Mouse (Mus musculus) lung, embryonic 14.5 days (tissue): ENCODE results near the gene Tvp23b. TPM values are rescaled to one million over a fixed set of nuclear protein-coding genes. Genes with fewer than 3 reads are reported as not detected.

ENCODE experiments used
- ATAC-seq: fragments of 200-750 bp; cut with Nextera tagmentation; 2 replicates; pipeline ENCODE4 v1.8.0; 2017; ENCODE audit warnings: mild to moderate bottlenecking, moderate TSS enrichment, moderate library complexity; ENCODE audit not compliant: insufficient read depth
- DNase-seq: peaks from one replicate; pipeline ENCODE4 v3.0.0-alpha.2; 2015
- H3K27ac ChIP-seq: fragments of 300-500 bp; sonication (generic); 2 replicates; pipeline ENCODE4 v1.5.1; 2014; ENCODE audit warnings: low read depth, mild to moderate bottlenecking, moderate library complexity
- H3K27me3 ChIP-seq: fragments of 300-500 bp; sonication (generic); 2 replicates; pipeline ENCODE4 v1.6.1; 2014; ENCODE audit warnings: low read length, control low read depth; ENCODE audit not compliant: insufficient read depth
- H3K36me3 ChIP-seq: fragments of 300-500 bp; sonication (generic); 2 replicates; pipeline ENCODE4 v1.6.1; 2014; ENCODE audit warnings: control low read depth; ENCODE audit not compliant: insufficient read depth
- H3K4me1 ChIP-seq: fragments of 300-500 bp; sonication (generic); 2 replicates; pipeline ENCODE4 v1.6.1; 2014; ENCODE audit warnings: antibody characterized with exemption, control low read depth; ENCODE audit not compliant: insufficient read depth
- H3K4me2 ChIP-seq: fragments of 300-500 bp; sonication (generic); 2 replicates; pipeline ENCODE4 v1.6.1; 2014; ENCODE audit warnings: mild to moderate bottlenecking
- H3K4me3 ChIP-seq: fragments of 300-500 bp; sonication (generic); 2 replicates; pipeline ENCODE4 v1.5.1; 2014; ENCODE audit warnings: low read depth, low read length
- H3K9ac ChIP-seq: fragments of 300-500 bp; sonication (generic); 2 replicates; pipeline ENCODE4 v1.6.1; 2014
- H3K9me3 ChIP-seq: fragments of 300-500 bp; sonication (generic); 2 replicates; pipeline ENCODE4 v1.6.1; 2016; ENCODE audit warnings: low read depth, low read length, control low read depth
- CTCF ChIP-seq: IDR thresholded peaks from 2 replicates; pipeline ENCODE4 v1.5.1; 2016; ENCODE audit warnings: antibody characterized with exemption, low read depth
- WGBS: fragments of 180-500 bp; shearing (Covaris S2); extraction: QIAGEN DNeasy Blood & Tissue Kit; methylation state at CpG from one replicate; pipeline ENCODE4 v1.1.7; 2014; 5-methylcytosine and 5-hydroxymethylcytosine counted together
- polyA plus RNA-seq: library from polyadenylated mRNA; unstranded; fragments of >200 nt; fragmentation: Nextera tagmentation; extraction: Ambion mirVana; gene quantifications from 2 replicates; pipeline ENCODE4 v1.2.1, GENCODE M21; 2014

The Tvp23b gene
- polyA plus RNA-seq, 1 experiment from 2014 or later: 55.3 TPM

DNA sequence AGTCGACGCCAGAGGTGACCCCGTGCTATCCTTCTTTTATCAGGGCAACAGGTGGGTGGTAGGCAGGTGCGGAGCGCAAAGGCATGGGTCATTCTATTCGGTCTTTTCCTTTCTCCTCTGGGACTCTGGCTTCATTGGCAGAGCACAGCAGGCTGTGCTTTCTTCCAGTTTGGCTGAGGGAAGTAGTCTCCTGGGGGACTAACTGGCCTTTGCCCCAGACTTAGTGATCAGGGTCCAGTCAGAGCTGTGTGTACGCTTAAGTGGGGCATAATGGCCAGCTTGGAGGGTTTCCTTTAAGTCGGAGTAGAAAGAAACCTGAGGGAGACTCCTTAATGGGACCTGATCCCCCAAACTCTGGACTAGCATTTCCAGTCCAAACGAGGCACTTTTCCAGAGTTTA lies 5.8 kb upstream of the Tvp23b start:
- DNase-seq: no peak
- Histone ChIP-seq H3K27ac (no peak overlapping the region), H3K36me3 (no peaks in the 10 kb centered on the region), H3K4me3 (no peak overlapping the region), H3K4me2 (no peak overlapping the region), H3K9me3 (no peaks in the 10 kb centered on the region), H3K9ac (no peak overlapping the region), H3K4me1 (no peaks in the 10 kb centered on the region), H3K27me3 (no peaks in the 10 kb centered on the region)
- TF ChIP-seq CTCF: no peak
- no peak for ATAC-seq
- WGBS: 69% methylated on average over 9 of the region's 9 CpGs

DNA sequence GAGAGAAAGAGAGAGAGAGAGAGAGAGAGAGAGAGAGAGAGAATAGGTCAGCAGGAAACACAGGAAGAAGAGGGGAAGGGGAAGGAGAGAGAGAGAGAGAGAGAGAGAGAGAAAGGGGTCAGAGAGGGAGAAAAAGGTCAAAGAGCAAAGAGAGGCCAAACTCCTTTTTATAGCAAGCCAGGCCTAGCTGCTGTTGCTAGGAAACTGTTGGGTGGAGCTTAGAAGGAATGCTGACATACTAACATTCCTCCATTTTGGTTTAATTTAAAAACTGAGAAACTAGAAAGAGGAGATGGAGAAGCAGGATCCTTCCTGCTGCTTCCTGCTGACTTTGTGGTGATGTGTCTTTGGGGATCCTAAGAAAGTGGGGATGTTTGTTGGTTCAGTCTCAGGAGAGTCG lies 3.6 kb upstream of the Tvp23b start:
- Histone ChIP-seq H3K9ac (no peak overlapping the region), H3K27ac (no peak overlapping the region), H3K4me3 (no peak overlapping the region), H3K9me3 (no peaks in the 10 kb centered on the region), H3K4me1 (peaks cover 4% of the 10 kb centered on the region; the same call in 1 of the 2 replicates), H3K36me3 (no peaks in the 10 kb centered on the region), H3K27me3 (no peaks in the 10 kb centered on the region), H3K4me2 (no peak overlapping the region)
- ATAC-seq: no peak
- WGBS: 82% methylated on average over 1 of the region's 1 CpGs
- DNase-seq: peak; percentile 5
- no peak for TF ChIP-seq CTCF

DNA sequence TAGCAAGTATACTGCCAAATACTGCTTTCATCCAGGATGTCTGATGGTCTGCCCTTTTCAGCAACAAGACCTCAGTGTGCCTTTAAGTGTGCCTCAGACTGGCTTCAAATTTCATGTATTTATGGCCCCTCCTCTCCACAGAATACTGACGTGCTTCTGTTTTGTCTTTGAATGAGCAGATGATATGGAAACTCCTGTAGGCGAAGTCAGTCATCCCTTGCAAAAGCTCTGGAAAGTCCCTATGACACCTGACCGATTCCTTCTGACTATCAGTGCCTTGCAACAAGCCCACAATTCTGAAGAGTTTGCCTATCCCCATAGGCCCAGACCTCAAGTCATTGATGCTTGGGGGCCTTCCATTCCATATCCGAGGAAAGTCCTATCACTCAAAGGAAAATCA lies 2.8 kb upstream of the Tvp23b start:
- Histone ChIP-seq H3K4me2 (no peak overlapping the region), H3K4me1 (peaks cover 4% of the 10 kb centered on the region; the same call in 1 of the 2 replicates), H3K36me3 (no peaks in the 10 kb centered on the region), H3K9ac (no peak overlapping the region), H3K27ac (no peak overlapping the region), H3K9me3 (no peaks in the 10 kb centered on the region), H3K4me3 (no peak overlapping the region), H3K27me3 (no peaks in the 10 kb centered on the region)
- DNase-seq (no peak), ATAC-seq (no peak)
- no peak for TF ChIP-seq CTCF
- 78% methylated on average over 4 of the region's 4 CpGs for WGBS

GRCm38 (mm10) chr11:62877391-62877790 lies 1.9 kb upstream of the Tvp23b start:
- H3K36me3 ChIP-seq: 0 out of 2 replicates have a peak, but pooled peaks cover 5% of the 10 kb centered on the region
- no peak overlapping the region for H3K27ac ChIP-seq
- DNase-seq (no peak), ATAC-seq (no peak)
- TF ChIP-seq CTCF: no peak
- WGBS: 58% methylated on average over 1 of the region's 1 CpGs
- no peak overlapping the region for H3K4me2 ChIP-seq
- no peak overlapping the region for H3K4me3 ChIP-seq
- H3K4me1 ChIP-seq: peaks cover 4% of the 10 kb centered on the region; the same call in 1 of the 2 replicates
- no peaks in the 10 kb centered on the region for H3K27me3 ChIP-seq
- H3K9me3 ChIP-seq: no peaks in the 10 kb centered on the region
- no peak overlapping the region for H3K9ac ChIP-seq

DNA sequence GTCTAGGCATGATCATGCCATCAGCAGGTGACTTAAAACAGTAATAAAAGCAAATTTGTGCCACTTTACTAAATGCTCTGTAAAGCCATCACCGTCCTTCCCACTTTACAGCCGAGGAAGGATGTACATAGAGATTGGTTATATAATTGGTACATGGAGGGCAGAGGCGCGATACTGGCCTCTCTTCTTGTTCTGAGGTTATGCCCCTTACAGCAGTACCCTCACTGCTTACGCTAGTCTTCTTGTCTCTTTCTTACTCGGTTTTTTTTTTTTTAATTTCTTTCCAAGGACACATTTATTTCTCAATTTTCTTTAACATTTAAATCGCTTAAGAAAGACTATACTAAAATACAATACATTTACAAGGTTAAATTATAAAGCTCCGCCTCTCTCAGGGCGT lies 527 bp upstream of the Tvp23b start:
- peak; percentile 18; the same call in 1 of the 2 replicates for ATAC-seq
- Histone ChIP-seq H3K4me1 (peaks cover 4% of the 10 kb centered on the region; the same call in 1 of the 2 replicates), H3K9ac (0 out of 2 replicates have a peak overlapping the region, but pooled peaks have one; percentile 34), H3K4me3 (peak overlapping the region; percentile 62), H3K4me2 (peak overlapping the region; percentile 79), H3K27me3 (no peaks in the 10 kb centered on the region), H3K36me3 (0 out of 2 replicates have a peak, but pooled peaks cover 11% of the 10 kb centered on the region), H3K27ac (peak overlapping the region; percentile 60), H3K9me3 (no peaks in the 10 kb centered on the region)
- 24% methylated on average over 9 of the region's 9 CpGs for WGBS
- no peak for TF ChIP-seq CTCF
- peak; percentile 19 for DNase-seq

DNA sequence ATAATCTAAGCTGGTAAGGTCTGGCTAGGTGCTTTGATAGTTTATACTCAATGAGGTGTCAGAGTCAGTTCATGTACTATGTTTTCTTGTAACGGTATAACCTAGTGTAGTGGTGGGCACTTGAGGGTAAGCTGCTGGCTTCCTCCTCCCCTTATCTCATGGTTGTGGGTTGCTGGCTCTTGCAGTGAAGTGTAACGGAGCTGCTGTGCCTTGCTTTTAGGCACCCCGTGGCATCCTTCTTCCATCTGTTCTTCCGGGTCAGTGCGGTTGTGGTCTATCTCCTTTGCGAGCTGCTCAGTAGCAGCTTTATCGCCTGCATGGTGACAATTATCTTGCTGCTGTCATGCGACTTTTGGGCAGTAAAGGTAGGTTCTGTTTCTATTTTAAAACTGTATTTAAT lies 4.2 kb downstream of the Tvp23b start:
- H3K27ac ChIP-seq: no peak overlapping the region
- H3K27me3 ChIP-seq: no peaks in the 10 kb centered on the region
- no peaks in the 10 kb centered on the region for H3K9me3 ChIP-seq
- peaks cover 4% of the 10 kb centered on the region; the same call in 1 of the 2 replicates for H3K4me1 ChIP-seq
- H3K4me2 ChIP-seq: no peak overlapping the region
- H3K9ac ChIP-seq: no peak overlapping the region
- no peak for DNase-seq
- no peak overlapping the region for H3K4me3 ChIP-seq
- TF ChIP-seq CTCF: no peak
- peaks cover 49% of the 10 kb centered on the region for H3K36me3 ChIP-seq
- WGBS: 89% methylated on average over 8 of the region's 8 CpGs
- ATAC-seq: no peak

DNA sequence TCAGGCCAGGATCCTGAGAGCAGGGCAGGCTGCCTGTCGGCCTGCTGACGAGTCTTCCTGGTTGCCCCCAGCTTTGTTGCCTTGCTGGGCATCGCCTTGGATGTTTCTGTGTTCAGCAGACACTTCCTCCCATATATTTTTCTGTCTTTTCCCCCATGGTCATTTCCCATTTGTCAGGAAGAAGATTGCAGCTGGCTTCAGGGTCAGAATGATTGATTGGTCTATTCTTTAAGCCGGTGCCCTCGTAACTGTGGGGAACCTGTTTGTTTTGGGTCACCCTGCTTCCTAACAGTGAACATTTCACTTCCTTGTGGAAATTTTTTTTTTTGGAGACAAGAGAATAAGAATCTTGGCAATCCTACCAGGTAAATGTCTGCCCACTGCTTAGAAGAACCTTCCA lies 6.1 kb downstream of the Tvp23b start:
- 52% methylated on average over 5 of the region's 5 CpGs for WGBS
- no peak overlapping the region for H3K27ac ChIP-seq
- DNase-seq: peak; percentile 36
- no peaks in the 10 kb centered on the region for H3K27me3 ChIP-seq
- no peak overlapping the region for H3K9ac ChIP-seq
- peaks cover 2% of the 10 kb centered on the region; the same call in 1 of the 2 replicates for H3K4me1 ChIP-seq
- H3K4me3 ChIP-seq: no peak overlapping the region
- H3K36me3 ChIP-seq: peaks cover 63% of the 10 kb centered on the region
- H3K4me2 ChIP-seq: no peak overlapping the region
- no peak for ATAC-seq
- no peaks in the 10 kb centered on the region for H3K9me3 ChIP-seq
- no peak for TF ChIP-seq CTCF
